Mouse (Mus musculus): ENCODE data around the gene Map7. TPM values are rescaled to one million over a fixed set of nuclear protein-coding genes. Genes with fewer than 3 reads are reported as not detected.

The Map7 gene
- polyA plus RNA-seq, 1 experiment from 2014 or later = 44.7 TPM

DNA sequence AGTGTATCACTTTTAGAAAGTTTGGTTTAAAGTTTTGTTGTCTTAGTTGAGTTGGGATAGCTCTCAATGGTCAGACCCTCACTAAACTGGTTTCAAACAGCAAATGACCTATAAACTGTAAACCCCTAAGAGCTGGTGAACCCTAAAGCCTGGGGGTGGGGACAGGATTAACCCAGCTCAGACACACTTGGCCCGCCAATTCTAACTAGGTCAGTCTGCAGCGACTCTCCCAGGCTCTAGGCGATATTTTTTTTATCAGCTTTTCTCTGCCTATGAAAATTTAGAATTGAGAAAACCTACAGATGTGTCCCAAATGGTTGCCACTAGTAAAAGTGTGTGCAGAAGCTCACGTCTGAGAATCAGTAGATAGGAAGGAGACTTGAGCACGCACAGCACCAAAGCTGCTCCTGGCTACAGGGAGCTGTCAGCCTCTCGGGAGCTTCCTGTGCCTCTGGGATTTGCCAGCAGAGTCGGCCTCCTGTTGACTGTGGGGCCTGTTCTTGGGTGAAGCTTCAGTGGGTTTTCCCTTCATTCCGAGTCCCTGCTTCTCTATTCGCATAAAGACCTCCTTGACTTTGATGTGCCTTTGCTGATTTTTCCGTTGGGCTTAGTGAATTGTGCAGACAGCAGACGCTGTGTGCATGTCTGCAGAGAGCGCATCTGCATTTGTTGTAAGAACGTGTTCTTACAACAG is 46.7 kb downstream of the Map7 start:
- Histone ChIP-seq H3K27me3 (replicated peaks; ENCODE audit: control insufficient read depth, insufficient read depth, low read length) (no peaks in the 10 kb centered on the region), H3K4me1 (ENCODE audit: control insufficient read depth, insufficient read depth, low read length) (peaks cover 4% of the 10 kb centered on the region; the same call in 1 of the 2 replicates), H3K36me3 (ENCODE audit: control insufficient read depth, insufficient read depth, low read length) (no peaks in the 10 kb centered on the region), H3K9me3 (ENCODE audit: control insufficient read depth, low read length) (no peaks in the 10 kb centered on the region), H3K4me3 (ENCODE audit: low read length) (no peak overlapping the region), H3K9ac (ENCODE audit: low read depth, low read length) (no peak overlapping the region), H3K27ac (ENCODE audit: low read length) (no peak overlapping the region), H3K4me2 (ENCODE audit: low read depth, low read length) (no peak overlapping the region)
- 54% methylated on average over 13 of the region's 13 CpGs for WGBS
- ATAC-seq = no peak

DNA sequence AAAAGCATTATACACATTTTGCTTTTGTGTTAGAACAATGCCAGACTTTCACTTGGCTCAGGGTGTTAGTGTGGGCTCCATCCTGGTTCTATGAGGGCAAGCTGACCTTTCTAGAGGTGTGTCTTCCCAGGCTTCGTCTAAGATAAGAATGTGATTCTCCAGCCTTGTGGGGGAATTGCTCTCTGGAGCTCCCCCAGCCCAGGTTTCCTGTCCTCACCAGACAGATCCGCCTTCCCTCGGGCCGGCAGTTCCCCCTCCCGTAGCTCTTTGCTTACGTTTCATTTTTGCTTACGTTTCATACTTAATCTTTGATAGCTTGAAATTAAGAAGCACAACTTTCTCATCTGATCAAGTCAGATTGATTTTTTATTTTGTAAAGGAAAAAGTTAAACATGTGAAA is 48.8 kb downstream of the Map7 start:
- WGBS = 61% methylated on average over 7 of the region's 7 CpGs
- Histone ChIP-seq H3K36me3 (ENCODE audit: control insufficient read depth, insufficient read depth, low read length) (no peaks in the 10 kb centered on the region), H3K9ac (ENCODE audit: low read depth, low read length) (no peak overlapping the region), H3K4me1 (ENCODE audit: control insufficient read depth, insufficient read depth, low read length) (peaks cover 12% of the 10 kb centered on the region), H3K27me3 (replicated peaks; ENCODE audit: control insufficient read depth, insufficient read depth, low read length) (no peaks in the 10 kb centered on the region), H3K4me2 (ENCODE audit: low read depth, low read length) (no peak overlapping the region), H3K4me3 (ENCODE audit: low read length) (no peak overlapping the region), H3K27ac (ENCODE audit: low read length) (no peak overlapping the region), H3K9me3 (ENCODE audit: control insufficient read depth, low read length) (no peaks in the 10 kb centered on the region)
- ATAC-seq = no peak

GRCm38 (mm10) chr10:20198968-20199737 is 50.9 kb downstream of the Map7 start:
- WGBS = 69% methylated on average over 10 of the region's 10 CpGs
- Histone ChIP-seq H3K4me3 (ENCODE audit: low read length) (no peak overlapping the region), H3K36me3 (ENCODE audit: control insufficient read depth, insufficient read depth, low read length) (no peaks in the 10 kb centered on the region), H3K4me2 (ENCODE audit: low read depth, low read length) (no peak overlapping the region), H3K4me1 (ENCODE audit: control insufficient read depth, insufficient read depth, low read length) (peaks cover 17% of the 10 kb centered on the region), H3K27me3 (replicated peaks; ENCODE audit: control insufficient read depth, insufficient read depth, low read length) (no peaks in the 10 kb centered on the region), H3K27ac (ENCODE audit: low read length) (no peak overlapping the region), H3K9me3 (ENCODE audit: control insufficient read depth, low read length) (no peaks in the 10 kb centered on the region), H3K9ac (ENCODE audit: low read depth, low read length) (no peak overlapping the region)
- ATAC-seq = no peak

GRCm38 (mm10) chr10:20201236-20201635 is 53.0 kb downstream of the Map7 start:
- Histone ChIP-seq H3K9ac (ENCODE audit: low read depth, low read length) (no peak overlapping the region), H3K4me3 (ENCODE audit: low read length) (no peak overlapping the region), H3K9me3 (ENCODE audit: control insufficient read depth, low read length) (no peaks in the 10 kb centered on the region), H3K27me3 (replicated peaks; ENCODE audit: control insufficient read depth, insufficient read depth, low read length) (no peaks in the 10 kb centered on the region), H3K4me1 (ENCODE audit: control insufficient read depth, insufficient read depth, low read length) (peaks cover 22% of the 10 kb centered on the region), H3K36me3 (ENCODE audit: control insufficient read depth, insufficient read depth, low read length) (no peaks in the 10 kb centered on the region), H3K4me2 (ENCODE audit: low read depth, low read length) (no peak overlapping the region), H3K27ac (ENCODE audit: low read length) (peak overlapping the region; percentile 64)
- ATAC-seq = no peak
- WGBS = 38% methylated on average over 3 of the region's 3 CpGs

GRCm38 (mm10) chr10:20202171-20202570 is 53.9 kb downstream of the Map7 start:
- Histone ChIP-seq H3K27me3 (replicated peaks; ENCODE audit: control insufficient read depth, insufficient read depth, low read length) (no peaks in the 10 kb centered on the region), H3K4me3 (ENCODE audit: low read length) (no peak overlapping the region), H3K4me2 (ENCODE audit: low read depth, low read length) (no peak overlapping the region), H3K9me3 (ENCODE audit: control insufficient read depth, low read length) (no peaks in the 10 kb centered on the region), H3K4me1 (ENCODE audit: control insufficient read depth, insufficient read depth, low read length) (peaks cover 25% of the 10 kb centered on the region), H3K9ac (ENCODE audit: low read depth, low read length) (peak overlapping the region; percentile 5; the same call in 1 of the 2 replicates), H3K27ac (ENCODE audit: low read length) (peak overlapping the region; percentile 64), H3K36me3 (ENCODE audit: control insufficient read depth, insufficient read depth, low read length) (no peaks in the 10 kb centered on the region)
- WGBS = 42% methylated on average over 9 of the region's 9 CpGs
- peak; percentile 19; the same call in 1 of the 2 replicates for ATAC-seq

GRCm38 (mm10) chr10:20202818-20203217 is 54.5 kb downstream of the Map7 start:
- Histone ChIP-seq H3K4me2 (ENCODE audit: low read depth, low read length) (no peak overlapping the region), H3K4me3 (ENCODE audit: low read length) (no peak overlapping the region), H3K27me3 (replicated peaks; ENCODE audit: control insufficient read depth, insufficient read depth, low read length) (no peaks in the 10 kb centered on the region), H3K9me3 (ENCODE audit: control insufficient read depth, low read length) (no peaks in the 10 kb centered on the region), H3K9ac (ENCODE audit: low read depth, low read length) (peak overlapping the region; percentile 14; the same call in 1 of the 2 replicates), H3K36me3 (ENCODE audit: control insufficient read depth, insufficient read depth, low read length) (no peaks in the 10 kb centered on the region), H3K4me1 (ENCODE audit: control insufficient read depth, insufficient read depth, low read length) (peaks cover 25% of the 10 kb centered on the region), H3K27ac (ENCODE audit: low read length) (peak overlapping the region; percentile 81)
- peak; percentile 6; the same call in 1 of the 2 replicates for ATAC-seq
- whole genome bisulfite sequencing = 64% methylated on average over 6 of the region's 6 CpGs

DNA sequence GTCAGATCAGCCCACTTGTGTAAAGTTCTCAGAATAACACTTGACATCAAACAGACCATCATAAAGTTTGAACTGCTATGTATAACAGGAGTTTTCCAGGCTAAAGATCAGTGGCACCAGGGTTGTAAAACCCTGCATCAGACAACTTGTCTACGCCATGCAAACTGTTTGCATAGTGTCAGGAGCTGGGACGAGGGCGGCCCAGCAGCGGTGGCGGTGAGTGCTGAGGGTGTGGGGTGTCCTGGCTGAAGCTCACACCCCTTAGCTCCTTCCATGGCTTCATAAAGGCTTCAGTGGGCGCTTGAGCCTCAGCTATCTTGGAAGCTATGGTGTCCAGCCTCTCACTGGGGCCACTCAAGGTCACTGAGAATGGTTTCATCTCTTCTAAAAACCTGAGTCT is 55.2 kb downstream of the Map7 start:
- peaks cover 25% of the 10 kb centered on the region for H3K4me1 ChIP-seq (ENCODE audit: control insufficient read depth, insufficient read depth, low read length)
- H3K9ac ChIP-seq (ENCODE audit: low read depth, low read length) = peak overlapping the region; percentile 43
- no peaks in the 10 kb centered on the region for H3K9me3 ChIP-seq (ENCODE audit: control insufficient read depth, low read length)
- peak; percentile 88 for ATAC-seq
- peak overlapping the region; percentile 92 for H3K27ac ChIP-seq (ENCODE audit: low read length)
- no peaks in the 10 kb centered on the region for H3K36me3 ChIP-seq (ENCODE audit: control insufficient read depth, insufficient read depth, low read length)
- no peaks in the 10 kb centered on the region for H3K27me3 ChIP-seq (replicated peaks; ENCODE audit: control insufficient read depth, insufficient read depth, low read length)
- H3K4me2 ChIP-seq (ENCODE audit: low read depth, low read length) = peak overlapping the region; percentile 25
- WGBS = 55% methylated on average over 6 of the region's 6 CpGs
- no peak overlapping the region for H3K4me3 ChIP-seq (ENCODE audit: low read length)

GRCm38 (mm10) chr10:20204696-20205431 is 56.6 kb downstream of the Map7 start:
- H3K4me3 ChIP-seq (ENCODE audit: low read length) = peak overlapping the region; percentile 25
- peak overlapping the region; percentile 44 for H3K4me2 ChIP-seq (ENCODE audit: low read depth, low read length)
- WGBS = 52% methylated on average over 20 of the region's 20 CpGs
- H3K27ac ChIP-seq (ENCODE audit: low read length) = peak overlapping the region; percentile 92
- peaks cover 20% of the 10 kb centered on the region for H3K4me1 ChIP-seq (ENCODE audit: control insufficient read depth, insufficient read depth, low read length)
- H3K36me3 ChIP-seq (ENCODE audit: control insufficient read depth, insufficient read depth, low read length) = no peaks in the 10 kb centered on the region
- peak overlapping the region; percentile 65 for H3K9ac ChIP-seq (ENCODE audit: low read depth, low read length)
- no peaks in the 10 kb centered on the region for H3K27me3 ChIP-seq (replicated peaks; ENCODE audit: control insufficient read depth, insufficient read depth, low read length)
- no peak for ATAC-seq
- H3K9me3 ChIP-seq (ENCODE audit: control insufficient read depth, low read length) = no peaks in the 10 kb centered on the region

DNA sequence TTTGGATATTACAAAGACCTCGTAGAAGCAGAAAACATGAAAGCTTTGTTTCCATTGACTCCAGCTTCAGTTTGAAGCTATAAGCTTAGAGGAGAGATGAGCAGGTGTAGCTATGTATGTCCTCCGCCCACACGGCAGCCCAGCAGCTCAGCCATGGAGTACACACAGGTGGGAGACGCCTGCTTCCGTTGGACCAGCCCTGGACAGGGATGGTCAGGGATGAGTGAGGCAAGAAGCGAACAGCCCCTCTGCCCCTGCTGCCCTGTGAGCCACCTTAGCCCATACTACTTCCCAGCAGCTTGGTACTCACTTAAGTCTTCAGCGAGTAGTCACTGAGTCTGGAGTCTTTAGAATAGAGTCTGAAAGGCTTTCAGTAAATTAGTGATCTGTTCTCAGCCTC is 58.7 kb downstream of the Map7 start:
- Histone ChIP-seq H3K36me3 (ENCODE audit: control insufficient read depth, insufficient read depth, low read length) (no peaks in the 10 kb centered on the region), H3K27ac (ENCODE audit: low read length) (peak overlapping the region; percentile 82), H3K4me2 (ENCODE audit: low read depth, low read length) (peak overlapping the region; percentile 40; the same call in 1 of the 2 replicates), H3K9ac (ENCODE audit: low read depth, low read length) (peak overlapping the region; percentile 49), H3K4me1 (ENCODE audit: control insufficient read depth, insufficient read depth, low read length) (peaks cover 16% of the 10 kb centered on the region), H3K4me3 (ENCODE audit: low read length) (no peak overlapping the region), H3K27me3 (replicated peaks; ENCODE audit: control insufficient read depth, insufficient read depth, low read length) (no peaks in the 10 kb centered on the region), H3K9me3 (ENCODE audit: control insufficient read depth, low read length) (no peaks in the 10 kb centered on the region)
- no peak for ATAC-seq
- 77% methylated on average over 7 of the region's 7 CpGs for WGBS

All from intestine, embryonic 16.5 days (tissue).